Comparison of ENCODE assay signal across 23 mouse cellular contexts in the genomic region with DNA sequence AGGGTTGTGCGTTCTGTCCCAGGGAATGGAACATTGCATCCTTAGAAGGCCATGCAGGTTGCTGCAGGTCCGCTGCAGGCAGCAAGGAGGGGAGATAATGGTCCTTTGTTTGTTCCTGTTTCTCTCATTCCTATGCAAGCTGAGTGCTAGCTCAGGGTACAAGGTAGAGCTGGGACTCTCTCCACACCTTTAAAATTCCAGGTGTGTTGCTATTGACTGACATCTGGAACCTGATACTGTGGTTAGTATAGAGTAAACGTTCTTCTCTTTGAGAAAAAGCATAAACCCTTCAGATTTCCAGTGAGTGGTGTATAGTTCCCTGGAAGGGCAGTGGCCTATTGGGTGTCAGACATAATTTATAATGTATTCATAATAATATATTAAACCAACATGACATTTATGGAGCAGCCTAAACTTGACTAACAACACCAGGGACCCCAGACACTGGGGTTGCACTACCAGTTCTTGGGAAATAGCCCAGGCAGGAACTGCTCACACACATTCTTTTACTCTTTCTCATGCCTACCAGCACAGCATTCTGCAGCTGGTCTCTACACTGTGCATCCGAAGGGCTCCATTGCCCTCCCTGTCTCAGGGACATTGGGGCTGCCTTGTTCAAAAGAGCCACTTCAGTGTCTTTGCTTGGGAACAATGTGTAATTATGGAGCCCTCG.
DNase-seq lines count a peak whose midpoint lies in the region; ATAC-seq and TF ChIP-seq lines count a peak whose summit lies in the region.
"Had no signal": no experiment of that assay in that cellular context is flagged by ENCODE, and none has a peak within 500 bp of the region (broad histone marks: within the 10 kb centered on the region; RNA-seq: fewer than 3 reads in every experiment).

No protein-coding gene starts in this region.

- H3K27me3 ChIP-seq in lung, embryonic 14.5 days (ENCODE audit: insufficient read depth, low read length), result no peaks in the 10 kb centered on the region
- H3K27me3 ChIP-seq in embryonic facial prominence, embryonic 14.5 days (replicated peaks; ENCODE audit: control insufficient read depth, insufficient read depth, low read length), result no peaks in the 10 kb centered on the region
- H3K27me3 ChIP-seq in limb, embryonic 10.5 days (ENCODE audit: low read depth, poor library complexity, severe bottlenecking), result no peaks in the 10 kb centered on the region
- H3K27me3 ChIP-seq in stomach, embryonic 14.5 days (ENCODE audit: control insufficient read depth, insufficient read depth, low read length), result no peaks in the 10 kb centered on the region
- H3K27me3 ChIP-seq in hindbrain, embryonic 11.5 days (ENCODE audit: control insufficient read depth, insufficient read depth, low read length), result no peaks in the 10 kb centered on the region
- H3K27me3 ChIP-seq: heart, embryonic 12.5 days; hindbrain, embryonic 13.5 days; midbrain, embryonic 12.5 days had no signal

- no peaks in the 10 kb centered on the region for H3K9me3 ChIP-seq in lung, embryonic 14.5 days (ENCODE audit: low read depth, low read length)
- no peaks in the 10 kb centered on the region for H3K9me3 ChIP-seq in embryonic facial prominence, embryonic 14.5 days (ENCODE audit: control insufficient read depth, low read length)
- H3K9me3 ChIP-seq in limb, embryonic 10.5 days (replicated peaks), result no peaks in the 10 kb centered on the region
- H3K9me3 ChIP-seq in stomach, embryonic 14.5 days (ENCODE audit: control insufficient read depth, low read depth, low read length), result no peaks in the 10 kb centered on the region
- no peaks in the 10 kb centered on the region for H3K9me3 ChIP-seq in hindbrain, embryonic 11.5 days (ENCODE audit: control insufficient read depth, low read length)
- H3K9me3 ChIP-seq: heart, embryonic 12.5 days; hindbrain, embryonic 13.5 days; midbrain, embryonic 12.5 days had no signal

- 52% methylated on average over 5 of the region's 5 CpGs for WGBS in lung, embryonic 14.5 days
- 50% methylated on average over 5 of the region's 5 CpGs for WGBS in embryonic facial prominence, embryonic 14.5 days
- 71% methylated on average over 5 of the region's 5 CpGs for WGBS in limb, embryonic 10.5 days
- WGBS in stomach, embryonic 14.5 days, result 46% methylated on average over 5 of the region's 5 CpGs
- WGBS in hindbrain, embryonic 11.5 days, result 75% methylated on average over 5 of the region's 5 CpGs

- no peaks in the 10 kb centered on the region for H3K4me1 ChIP-seq in lung, embryonic 14.5 days (ENCODE audit: insufficient read depth)
- peaks cover 5% of the 10 kb centered on the region; the same call in 1 of the 2 replicates for H3K4me1 ChIP-seq in embryonic facial prominence, embryonic 14.5 days (ENCODE audit: control insufficient read depth, insufficient read depth, low read length)
- H3K4me1 ChIP-seq in limb, embryonic 10.5 days, result peaks cover 29% of the 10 kb centered on the region
- peaks cover 3% of the 10 kb centered on the region; the same call in 1 of the 2 replicates for H3K4me1 ChIP-seq in stomach, embryonic 14.5 days (ENCODE audit: control insufficient read depth, insufficient read depth, low read length)
- no peaks in the 10 kb centered on the region for H3K4me1 ChIP-seq in hindbrain, embryonic 11.5 days (replicated peaks; ENCODE audit: control insufficient read depth, insufficient read depth, low read length)

- no peak overlapping the region for H3K27ac ChIP-seq in lung, embryonic 14.5 days (ENCODE audit: low read depth)
- no peak overlapping the region for H3K27ac ChIP-seq in embryonic facial prominence, embryonic 14.5 days (replicated peaks; ENCODE audit: low read depth, low read length)
- H3K27ac ChIP-seq in limb, embryonic 10.5 days, result peak overlapping the region; percentile 19; the same call in 1 of the 2 replicates
- H3K27ac ChIP-seq in stomach, embryonic 14.5 days (ENCODE audit: low read length), result 0 out of 2 replicates have a peak overlapping the region, but pooled peaks have one; percentile 1
- H3K27ac ChIP-seq in hindbrain, embryonic 11.5 days (ENCODE audit: low read depth, low read length), result no peak overlapping the region
- H3K27ac ChIP-seq: hindbrain, embryonic 13.5 days; midbrain, embryonic 12.5 days had no signal

- no peak overlapping the region for H3K4me3 ChIP-seq in lung, embryonic 14.5 days (ENCODE audit: low read depth, low read length)
- no peak overlapping the region for H3K4me3 ChIP-seq in embryonic facial prominence, embryonic 14.5 days (ENCODE audit: low read depth, low read length)
- no peak overlapping the region for H3K4me3 ChIP-seq in limb, embryonic 10.5 days
- H3K4me3 ChIP-seq in stomach, embryonic 14.5 days (ENCODE audit: low read depth, low read length), result no peak overlapping the region
- H3K4me3 ChIP-seq in hindbrain, embryonic 11.5 days (ENCODE audit: low read depth, low read length), result no peak overlapping the region
- H3K4me3 ChIP-seq: heart, embryonic 12.5 days; hindbrain, embryonic 13.5 days; midbrain, embryonic 12.5 days; myocyte had no signal

- no peaks in the 10 kb centered on the region for H3K36me3 ChIP-seq in lung, embryonic 14.5 days (ENCODE audit: insufficient read depth)
- no peaks in the 10 kb centered on the region for H3K36me3 ChIP-seq in embryonic facial prominence, embryonic 14.5 days (ENCODE audit: control insufficient read depth, insufficient read depth, low read length)
- H3K36me3 ChIP-seq in limb, embryonic 10.5 days, result no peaks in the 10 kb centered on the region
- no peaks in the 10 kb centered on the region for H3K36me3 ChIP-seq in stomach, embryonic 14.5 days (ENCODE audit: control insufficient read depth, insufficient read depth, low read length)
- no peaks in the 10 kb centered on the region for H3K36me3 ChIP-seq in hindbrain, embryonic 11.5 days (ENCODE audit: control insufficient read depth, insufficient read depth, low read length)
- H3K36me3 ChIP-seq: heart, embryonic 12.5 days; hindbrain, embryonic 13.5 days; midbrain, embryonic 12.5 days had no signal

- ATAC-seq in lung, embryonic 14.5 days (ENCODE audit: insufficient read depth), result peak; percentile 68; the same call in 1 of the 2 replicates
- peak; percentile 81 for ATAC-seq in embryonic facial prominence, embryonic 14.5 days (ENCODE audit: low read depth)
- no peak; the same call in 1 of the 2 replicates for ATAC-seq in stomach, embryonic 14.5 days (ENCODE audit: insufficient number of reproducible peaks, insufficient read depth, low FRiP score, low read depth)
- ATAC-seq in hindbrain, embryonic 11.5 days (ENCODE audit: low FRiP score), result no peak
- ATAC-seq: forebrain, postnatal 0 days; liver, postnatal 0 days had no signal

- no peak for DNase-seq in lung, embryonic 14.5 days
- no peak for DNase-seq in lung, postnatal 4 days
- DNase-seq in embryonic facial prominence, embryonic 14.5 days (ENCODE audit: low spot score), result peak; percentile 59
- no peak for DNase-seq in limb, embryonic 10.5 days (ENCODE audit: low spot score)
- no peak for DNase-seq in layer of hippocampus, adult 8-10 months (ENCODE audit: low spot score in 2 of 2)
- no peak for DNase-seq in hindbrain, embryonic 11.5 days (ENCODE audit: low spot score)
- DNase-seq: adrenal gland, postnatal 14 days; cerebellum, adult 9-10 months; forebrain, postnatal 0 days; gastrocnemius, postnatal 14 days; heart, adult 11 months; heart, postnatal 14 days; kidney, adult 11 months; kidney, postnatal 25 days; liver, postnatal 0 days; lung, postnatal 10 days; thymus, postnatal 4 days had no signal

- no peak overlapping the region for H3K4me2 ChIP-seq in lung, embryonic 14.5 days
- no peak overlapping the region for H3K4me2 ChIP-seq in embryonic facial prominence, embryonic 14.5 days (ENCODE audit: low read depth, low read length)
- no peak overlapping the region for H3K4me2 ChIP-seq in stomach, embryonic 14.5 days (replicated peaks; ENCODE audit: low read depth, low read length)
- no peak overlapping the region for H3K4me2 ChIP-seq in hindbrain, embryonic 11.5 days (replicated peaks; ENCODE audit: low read depth, low read length)
- H3K4me2 ChIP-seq: heart, embryonic 12.5 days; hindbrain, embryonic 13.5 days; liver, embryonic 11.5 days; midbrain, embryonic 12.5 days had no signal

- TF ChIP-seq CTCF in lung, embryonic 14.5 days (IDR thresholded peaks at IDR 0.05; ENCODE audit: low read depth), result no peak

- no peak overlapping the region for H3K9ac ChIP-seq in lung, embryonic 14.5 days
- no peak overlapping the region for H3K9ac ChIP-seq in embryonic facial prominence, embryonic 14.5 days (ENCODE audit: low read depth, low read length)
- H3K9ac ChIP-seq in stomach, embryonic 14.5 days (replicated peaks; ENCODE audit: low read depth, low read length), result no peak overlapping the region
- no peak overlapping the region for H3K9ac ChIP-seq in hindbrain, embryonic 11.5 days (ENCODE audit: low read depth, low read length)
- H3K9ac ChIP-seq: forebrain, postnatal 0 days; heart, embryonic 12.5 days; hindbrain, embryonic 13.5 days; liver, postnatal 0 days; midbrain, embryonic 12.5 days had no signal

Comparison
In these comparisons a context has a peak if more than half of its experiments do, and no peak if none do; other contexts are left out.
1. ATAC-seq: peak in lung, embryonic 14.5 days (single experiment) and embryonic facial prominence, embryonic 14.5 days (single experiment); none in stomach, embryonic 14.5 days (single experiment) and hindbrain, embryonic 11.5 days (single experiment).
2. H3K27ac ChIP-seq: peak in limb, embryonic 10.5 days (single experiment) and stomach, embryonic 14.5 days (single experiment); none in lung, embryonic 14.5 days (single experiment), embryonic facial prominence, embryonic 14.5 days (single experiment) and hindbrain, embryonic 11.5 days (single experiment).